Mouse (Mus musculus): ENCODE results near the gene Gdi1. TPM values are rescaled to one million over a fixed set of nuclear protein-coding genes. Genes with fewer than 3 reads are reported as not detected.

The Gdi1 gene
- polyA plus RNA-seq (2015; fragmentation: Nextera tagmentation; extraction: Ambion mirVana), result 144 and 150 TPM in 2 replicates

DNA sequence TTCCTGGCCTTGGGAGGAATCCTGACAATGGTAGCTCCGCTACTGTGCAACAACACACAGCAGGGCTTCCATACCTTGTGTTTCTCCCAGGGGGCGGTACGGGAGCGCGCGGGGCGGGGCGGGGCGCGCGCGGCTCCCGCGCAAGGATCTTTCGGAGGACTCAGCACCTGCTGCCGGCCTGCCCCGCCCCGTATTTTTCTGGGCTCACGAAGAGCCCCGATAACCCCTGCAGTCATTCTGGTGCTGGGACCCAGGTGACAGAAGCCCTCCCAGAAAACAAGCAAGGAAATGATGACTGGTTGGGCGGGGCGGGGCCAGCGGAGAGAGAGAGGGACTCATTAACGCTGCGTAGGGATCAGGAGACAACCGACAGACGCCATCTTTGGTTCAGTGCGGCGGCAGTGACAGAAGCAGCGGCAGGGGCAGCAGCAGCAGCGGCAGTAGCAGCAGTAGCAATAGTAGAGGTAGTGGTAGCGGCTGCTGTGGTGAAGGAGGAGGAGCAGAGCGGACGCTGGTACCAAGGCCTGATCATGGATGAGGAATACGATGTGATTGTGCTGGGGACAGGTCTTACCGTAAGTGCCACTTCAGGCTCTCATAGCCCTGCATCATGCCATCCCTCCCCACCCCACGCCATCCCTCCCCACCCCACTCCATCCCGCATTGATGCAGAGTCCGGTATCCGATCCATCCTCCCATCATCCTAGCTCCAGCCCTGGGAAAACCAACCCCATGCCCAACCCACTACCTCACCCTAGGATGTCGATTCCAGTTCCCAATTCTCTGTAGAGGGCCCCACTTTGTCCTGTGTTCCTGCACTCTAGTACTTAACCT is at the start of gene Gdi1:
Gene Gdi1 (plus strand): TSS at position 132 of the 834 bp plus-strand sequence.
- Histone ChIP-seq H3K27ac (ENCODE audit: low read length) (peak within 1 kb of the TSS; percentile 94), H3K36me3 (ENCODE audit: control insufficient read depth, insufficient read depth) (peaks cover 26% of the 10 kb centered on the region), H3K4me2 (ENCODE audit: low read depth, low read length) (peak within 1 kb of the TSS; percentile 75), H3K9ac (ENCODE audit: low read length) (peak within 1 kb of the TSS; percentile 80), H3K4me1 (ENCODE audit: control insufficient read depth, insufficient read depth, low read length) (peaks cover 10% of the 10 kb centered on the region), H3K4me3 (ENCODE audit: low read length) (peak within 1 kb of the TSS; percentile 67), H3K9me3 (replicated peaks; ENCODE audit: control insufficient read depth, low read length) (no peaks in the 10 kb centered on the region), H3K27me3 (ENCODE audit: control insufficient read depth, insufficient read depth, low read length) (no peaks in the 10 kb centered on the region)
- peak; percentile 84 for ATAC-seq (replicated peaks; ENCODE audit: extremely low read depth, insufficient read depth, low FRiP score)
- WGBS, result 7% methylated on average over 38 of the region's 41 CpGs

DNA sequence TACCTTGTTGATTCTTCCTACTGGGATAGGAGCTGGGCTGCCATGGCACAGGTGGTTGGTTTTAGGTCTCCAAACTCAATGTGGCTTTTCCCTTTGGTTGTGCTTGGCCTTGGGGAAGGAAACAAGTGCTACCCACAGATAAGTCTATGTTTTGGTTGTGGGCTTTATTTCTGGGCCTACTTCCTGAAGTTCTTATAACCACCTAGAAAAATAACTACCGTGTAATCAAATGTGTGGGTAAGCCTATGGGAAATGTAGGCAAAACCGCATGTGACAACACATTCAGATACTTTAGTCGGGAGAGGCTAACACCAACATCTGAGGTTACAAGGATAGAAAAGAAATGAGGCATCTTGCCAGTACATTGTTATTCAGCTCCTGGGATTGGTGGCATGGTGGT is 47.1 kb upstream of the Gdi1 start:
- H3K27me3 ChIP-seq (ENCODE audit: control insufficient read depth, insufficient read depth, low read length), result no peaks in the 10 kb centered on the region
- H3K36me3 ChIP-seq (ENCODE audit: control insufficient read depth, insufficient read depth), result peaks cover 7% of the 10 kb centered on the region
- no peak overlapping the region for H3K4me2 ChIP-seq (ENCODE audit: low read depth, low read length)
- H3K9ac ChIP-seq (ENCODE audit: low read length), result no peak overlapping the region
- ATAC-seq (replicated peaks; ENCODE audit: extremely low read depth, insufficient read depth, low FRiP score), result no peak
- H3K27ac ChIP-seq (ENCODE audit: low read length), result no peak overlapping the region
- H3K9me3 ChIP-seq (replicated peaks; ENCODE audit: control insufficient read depth, low read length), result no peaks in the 10 kb centered on the region
- 91% methylated on average over 3 of the region's 3 CpGs for WGBS
- H3K4me1 ChIP-seq (ENCODE audit: control insufficient read depth, insufficient read depth, low read length), result peaks cover 3% of the 10 kb centered on the region; the same call in 1 of the 2 replicates
- no peak overlapping the region for H3K4me3 ChIP-seq (ENCODE audit: low read length)

DNA sequence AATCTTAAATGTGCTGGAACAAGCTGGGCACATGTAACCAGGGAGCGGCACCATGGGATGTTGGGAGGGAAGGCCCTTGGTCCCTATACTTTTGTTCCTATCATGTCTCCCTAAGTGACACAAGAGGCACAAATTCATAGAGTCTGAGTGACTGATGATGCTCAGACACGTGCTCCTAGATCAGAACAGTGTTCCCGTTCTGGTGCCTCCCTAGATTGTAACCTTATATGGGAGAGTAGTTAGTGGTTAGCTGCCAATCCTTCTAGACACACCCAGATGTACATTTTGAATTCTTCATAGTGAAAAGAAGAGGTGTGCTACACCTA is 35.1 kb upstream of the Gdi1 start:
- no peaks in the 10 kb centered on the region for H3K27me3 ChIP-seq (ENCODE audit: control insufficient read depth, insufficient read depth, low read length)
- no peaks in the 10 kb centered on the region for H3K4me1 ChIP-seq (ENCODE audit: control insufficient read depth, insufficient read depth, low read length)
- H3K9ac ChIP-seq (ENCODE audit: low read length), result peak overlapping the region; percentile 62
- peak; percentile 26 for ATAC-seq (replicated peaks; ENCODE audit: extremely low read depth, insufficient read depth, low FRiP score)
- peaks cover 3% of the 10 kb centered on the region; the same call in 1 of the 2 replicates for H3K36me3 ChIP-seq (ENCODE audit: control insufficient read depth, insufficient read depth)
- WGBS, result 25% methylated on average over 3 of the region's 3 CpGs
- H3K27ac ChIP-seq (ENCODE audit: low read length), result peak overlapping the region; percentile 90
- no peaks in the 10 kb centered on the region for H3K9me3 ChIP-seq (replicated peaks; ENCODE audit: control insufficient read depth, low read length)
- H3K4me3 ChIP-seq (ENCODE audit: low read length), result peak overlapping the region; percentile 72
- peak overlapping the region; percentile 55 for H3K4me2 ChIP-seq (ENCODE audit: low read depth, low read length)

DNA sequence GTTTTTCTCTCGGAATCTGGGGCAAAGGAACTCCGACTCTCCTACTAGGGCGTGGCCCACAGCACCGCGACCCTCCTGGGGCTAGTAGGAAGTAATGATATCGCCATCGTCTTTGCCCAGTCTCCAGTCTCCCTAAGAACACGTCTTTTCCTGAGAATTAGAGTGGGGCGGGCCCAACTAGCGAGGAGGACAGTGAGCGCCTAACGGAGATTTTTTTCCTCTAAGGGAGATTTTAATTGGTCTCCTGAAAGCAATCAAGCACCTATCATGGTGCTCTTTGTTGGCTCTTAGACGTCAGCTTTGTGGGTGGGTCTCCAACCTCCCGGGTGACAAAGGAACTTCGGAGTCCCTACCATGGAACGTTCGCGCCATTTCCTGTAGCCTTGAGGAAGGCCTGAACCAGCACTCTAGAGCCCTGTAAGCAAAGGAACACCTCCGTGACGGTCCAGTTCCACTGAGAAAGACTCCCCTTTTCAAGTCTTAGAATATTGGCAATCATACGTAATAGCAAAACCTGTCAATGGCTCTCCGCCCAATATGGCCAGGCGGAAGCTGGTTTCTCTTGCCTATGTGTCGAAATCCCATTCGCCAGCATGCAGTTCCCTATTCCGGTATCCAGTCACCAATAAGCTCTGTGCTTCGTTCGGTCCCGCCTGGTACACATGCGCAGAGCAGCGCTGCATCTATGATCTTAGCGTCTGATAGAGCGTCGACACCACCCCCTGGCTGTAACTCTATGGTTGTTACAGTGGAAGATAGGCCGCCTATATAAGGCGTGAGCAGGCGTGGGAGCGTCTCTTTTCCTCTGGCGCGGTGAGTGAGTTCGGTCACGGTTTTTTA is 34.5 kb upstream of the Gdi1 start, which contains the start of gene Rpl10:
Gene Rpl10 (plus strand): TSS at position 751 of the 840 bp plus-strand sequence.
- H3K27me3 ChIP-seq (ENCODE audit: control insufficient read depth, insufficient read depth, low read length), result no peaks in the 10 kb centered on the region
- H3K9me3 ChIP-seq (replicated peaks; ENCODE audit: control insufficient read depth, low read length), result no peaks in the 10 kb centered on the region
- peak within 1 kb of the TSS; percentile 81 for H3K9ac ChIP-seq (ENCODE audit: low read length)
- no peaks in the 10 kb centered on the region for H3K4me1 ChIP-seq (ENCODE audit: control insufficient read depth, insufficient read depth, low read length)
- WGBS, result 9% methylated on average over 42 of the region's 42 CpGs
- ATAC-seq (replicated peaks; ENCODE audit: extremely low read depth, insufficient read depth, low FRiP score), result peak; percentile 92
- peak within 1 kb of the TSS; percentile 90 for H3K27ac ChIP-seq (ENCODE audit: low read length)
- H3K4me3 ChIP-seq (ENCODE audit: low read length), result peak within 1 kb of the TSS; percentile 72
- H3K4me2 ChIP-seq (ENCODE audit: low read depth, low read length), result peak within 1 kb of the TSS; percentile 71
- peaks cover 3% of the 10 kb centered on the region; the same call in 1 of the 2 replicates for H3K36me3 ChIP-seq (ENCODE audit: control insufficient read depth, insufficient read depth)

DNA sequence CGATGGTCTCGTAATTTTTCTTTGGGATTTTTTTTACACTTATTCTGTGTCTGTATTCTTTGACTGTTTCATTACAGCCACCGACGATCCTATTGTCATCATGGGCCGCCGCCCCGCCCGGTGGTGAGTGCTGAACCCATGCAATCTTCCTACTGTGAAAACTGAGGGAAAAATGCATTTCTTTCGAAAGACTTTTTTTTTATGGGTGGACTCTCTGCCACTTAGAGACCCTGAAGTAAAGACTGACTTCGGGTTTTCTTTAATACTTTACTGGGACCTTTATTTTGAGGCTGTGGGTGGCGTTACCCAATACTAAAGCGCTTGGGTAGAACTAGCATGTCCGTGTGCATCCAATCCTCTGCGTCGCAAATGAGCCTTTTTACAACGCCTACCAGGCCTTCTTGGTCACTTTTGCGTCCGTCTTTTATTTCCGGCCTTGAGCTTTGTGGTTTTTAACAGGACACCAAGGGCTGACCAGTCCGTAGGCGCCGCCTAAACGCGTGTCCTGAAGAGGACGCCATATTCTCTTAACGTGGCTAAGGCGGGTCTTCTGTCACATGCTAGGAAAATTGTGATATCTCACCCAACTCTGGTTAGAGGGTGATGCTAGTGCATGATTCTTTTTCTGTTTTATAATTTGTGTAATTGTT is 33.8 kb upstream of the Gdi1 start:
- H3K4me2 ChIP-seq (ENCODE audit: low read depth, low read length), result peak overlapping the region; percentile 71
- no peaks in the 10 kb centered on the region for H3K4me1 ChIP-seq (ENCODE audit: control insufficient read depth, insufficient read depth, low read length)
- H3K27me3 ChIP-seq (ENCODE audit: control insufficient read depth, insufficient read depth, low read length), result no peaks in the 10 kb centered on the region
- H3K9me3 ChIP-seq (replicated peaks; ENCODE audit: control insufficient read depth, low read length), result no peaks in the 10 kb centered on the region
- no peak for ATAC-seq (replicated peaks; ENCODE audit: extremely low read depth, insufficient read depth, low FRiP score)
- peak overlapping the region; percentile 72 for H3K4me3 ChIP-seq (ENCODE audit: low read length)
- WGBS, result 12% methylated on average over 27 of the region's 27 CpGs
- H3K9ac ChIP-seq (ENCODE audit: low read length), result peak overlapping the region; percentile 81
- H3K27ac ChIP-seq (ENCODE audit: low read length), result peak overlapping the region; percentile 73
- peaks cover 3% of the 10 kb centered on the region; the same call in 1 of the 2 replicates for H3K36me3 ChIP-seq (ENCODE audit: control insufficient read depth, insufficient read depth)

DNA sequence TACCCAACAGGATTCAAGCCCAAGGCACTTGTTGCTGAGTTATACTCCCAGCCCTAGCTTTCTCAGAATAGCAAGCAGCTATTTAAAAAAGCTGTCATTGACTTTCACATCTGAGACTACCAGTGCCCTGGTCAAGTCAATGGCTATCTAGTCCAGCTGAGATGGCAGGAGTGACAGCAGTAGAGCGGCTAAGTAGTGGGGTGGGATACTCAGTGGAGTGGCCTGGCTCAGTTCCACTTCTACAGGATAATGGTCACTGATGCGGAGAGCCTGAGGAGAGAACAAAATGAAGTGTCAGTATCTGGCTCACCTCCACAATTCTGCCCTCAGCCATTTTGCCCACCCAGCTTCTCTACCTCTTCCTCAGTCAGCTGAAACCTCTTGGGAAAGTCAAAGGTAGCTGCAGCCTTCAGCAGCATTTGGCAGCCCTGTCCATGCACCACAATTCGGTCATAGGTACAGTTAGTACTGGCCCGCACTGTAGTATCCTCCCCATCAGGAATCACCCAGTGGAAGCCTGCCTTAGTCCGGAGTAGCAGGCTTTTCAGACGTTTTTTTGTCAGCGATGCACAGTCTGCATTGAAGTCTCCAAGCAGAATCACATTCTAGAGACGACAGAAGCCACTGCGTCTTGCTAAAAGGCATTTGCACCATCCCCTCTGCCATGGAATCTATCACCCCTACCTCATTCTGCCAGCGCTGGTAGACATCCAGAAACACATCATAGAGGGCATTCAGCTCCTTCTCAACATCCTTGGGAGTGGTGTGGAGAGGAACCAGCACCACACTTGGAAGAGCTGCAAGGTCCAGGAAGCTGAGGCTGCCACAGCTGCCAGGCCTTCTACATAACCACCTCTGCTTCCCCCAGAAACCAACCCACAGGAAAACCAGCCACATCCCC is 31.1 kb upstream of the Gdi1 start:
- Histone ChIP-seq H3K4me1 (ENCODE audit: control insufficient read depth, insufficient read depth, low read length) (no peaks in the 10 kb centered on the region), H3K9ac (ENCODE audit: low read length) (no peak overlapping the region), H3K36me3 (ENCODE audit: control insufficient read depth, insufficient read depth) (peaks cover 3% of the 10 kb centered on the region; the same call in 1 of the 2 replicates), H3K9me3 (replicated peaks; ENCODE audit: control insufficient read depth, low read length) (no peaks in the 10 kb centered on the region), H3K4me3 (ENCODE audit: low read length) (no peak overlapping the region), H3K4me2 (ENCODE audit: low read depth, low read length) (no peak overlapping the region), H3K27me3 (ENCODE audit: control insufficient read depth, insufficient read depth, low read length) (no peaks in the 10 kb centered on the region), H3K27ac (ENCODE audit: low read length) (no peak overlapping the region; the same call in 1 of the 2 replicates)
- 29% methylated on average over 10 of the region's 10 CpGs for WGBS
- no peak for ATAC-seq (replicated peaks; ENCODE audit: extremely low read depth, insufficient read depth, low FRiP score)

DNA sequence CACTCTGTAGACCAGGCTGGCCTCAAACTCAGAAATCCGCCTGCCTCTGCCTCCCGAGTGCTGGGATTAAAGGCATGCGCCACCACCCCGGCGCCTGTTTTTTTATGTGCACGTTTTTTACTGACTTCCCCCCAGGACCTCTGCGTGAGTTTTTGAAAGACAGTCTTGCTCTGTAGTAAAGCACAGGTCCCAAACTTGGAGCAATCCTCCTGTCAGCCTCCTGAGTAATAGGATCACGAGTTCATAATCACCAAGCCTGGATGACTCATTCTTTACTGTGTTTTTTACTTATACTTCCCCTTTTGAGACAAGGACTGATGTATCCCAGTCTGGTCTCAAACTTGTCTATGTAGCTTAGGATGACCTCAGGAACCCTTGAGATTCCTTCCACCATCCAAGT is 26.9 kb upstream of the Gdi1 start:
- Histone ChIP-seq H3K9ac (ENCODE audit: low read length) (no peak overlapping the region), H3K4me1 (ENCODE audit: control insufficient read depth, insufficient read depth, low read length) (no peaks in the 10 kb centered on the region), H3K9me3 (replicated peaks; ENCODE audit: control insufficient read depth, low read length) (no peaks in the 10 kb centered on the region), H3K36me3 (ENCODE audit: control insufficient read depth, insufficient read depth) (peaks cover 3% of the 10 kb centered on the region; the same call in 1 of the 2 replicates), H3K27ac (ENCODE audit: low read length) (no peak overlapping the region), H3K4me2 (ENCODE audit: low read depth, low read length) (no peak overlapping the region), H3K4me3 (ENCODE audit: low read length) (no peak overlapping the region), H3K27me3 (ENCODE audit: control insufficient read depth, insufficient read depth, low read length) (no peaks in the 10 kb centered on the region)
- 72% methylated on average over 8 of the region's 8 CpGs for WGBS
- ATAC-seq (replicated peaks; ENCODE audit: extremely low read depth, insufficient read depth, low FRiP score), result no peak
